Mouse (Mus musculus): ENCODE measurements around the gene Mrpl23.

GRCm38 (mm10) chr7:142525342-142526178 lies 6.9 kb upstream of the Mrpl23 start:
- TF ChIP-seq CTCF (IDR thresholded peaks at IDR 0.05; ENCODE audit: borderline replicate concordance, extremely low read depth, insufficient read depth, insufficient read length) (no peak), POLR2A (IDR thresholded peaks at IDR 0.05; ENCODE audit: borderline replicate concordance, extremely low read depth, insufficient read depth, insufficient read length, poor library complexity, severe bottlenecking) (no peak)

Data from brain, embryonic 14.5 days (tissue).